20 mouse cellular contexts compared by ENCODE assay signal in genomic region chr16:26247926-26248325, GRCm38 (mm10).
DNase-seq lines count a peak whose midpoint lies in the region; ATAC-seq and TF ChIP-seq lines count a peak whose summit lies in the region.
"Had no signal": no experiment of that assay in that cellular context is flagged by ENCODE, and none has a peak within 500 bp of the region (broad histone marks: within the 10 kb centered on the region; RNA-seq: fewer than 3 reads in every experiment).

No protein-coding gene starts in this region.

- peak overlapping the region; percentile 44; the same call in 1 of the 2 replicates for H3K27ac ChIP-seq in heart, embryonic 13.5 days (replicated peaks)
- H3K27ac ChIP-seq in embryonic facial prominence, embryonic 10.5 days (replicated peaks) = no peak overlapping the region
- peak overlapping the region; percentile 72 for H3K27ac ChIP-seq in limb, embryonic 10.5 days
- no peak overlapping the region for H3K27ac ChIP-seq in gastrocnemius, adult 2 months
- H3K27ac ChIP-seq: heart, embryonic 10.5 days; neural tube, embryonic 12.5 days had no signal

- H3K9me3 ChIP-seq in heart, embryonic 13.5 days = no peaks in the 10 kb centered on the region
- H3K9me3 ChIP-seq in embryonic facial prominence, embryonic 10.5 days = no peaks in the 10 kb centered on the region
- H3K9me3 ChIP-seq in limb, embryonic 10.5 days (replicated peaks) = no peaks in the 10 kb centered on the region
- H3K9me3 ChIP-seq: heart, embryonic 10.5 days; neural tube, embryonic 12.5 days had no signal

- no peaks in the 10 kb centered on the region for H3K27me3 ChIP-seq in heart, embryonic 13.5 days (replicated peaks)
- no peaks in the 10 kb centered on the region for H3K27me3 ChIP-seq in embryonic facial prominence, embryonic 10.5 days (replicated peaks; ENCODE audit: low read depth, poor library complexity, severe bottlenecking)
- H3K27me3 ChIP-seq in limb, embryonic 10.5 days (ENCODE audit: low read depth, poor library complexity, severe bottlenecking) = no peaks in the 10 kb centered on the region
- H3K27me3 ChIP-seq: neural tube, embryonic 12.5 days had no signal

- intact Hi-C loops in gastrocnemius, adult 2 months (cut with DNase I) = no loop called here

- no peak overlapping the region for H3K9ac ChIP-seq in heart, embryonic 13.5 days
- H3K9ac ChIP-seq: neural tube, embryonic 12.5 days had no signal

- 39% methylated on average over 1 of the region's 1 CpGs for WGBS in heart, embryonic 13.5 days
- 83% methylated on average over 1 of the region's 1 CpGs for WGBS in embryonic facial prominence, embryonic 10.5 days
- WGBS in limb, embryonic 10.5 days = 59% methylated on average over 1 of the region's 1 CpGs

- DNase-seq in heart, adult 8-10 months (ENCODE audit: low spot score) = no peak
- peak; percentile 5 for DNase-seq in 416B (ENCODE audit: low read depth)
- peak; percentile 14 for DNase-seq in embryonic facial prominence, embryonic 10.5 days (ENCODE audit: low spot score)
- peak; percentile 48 for DNase-seq in limb, embryonic 10.5 days (ENCODE audit: low spot score)
- no peak for DNase-seq in natural killer cell, adult 2 months (ENCODE audit: low spot score in 2 of 2)
- DNase-seq in gastrocnemius, adult 2 months = no peak
- DNase-seq: adrenal gland, postnatal 14 days; B cell, adult 2 months; cerebellum, postnatal 14 days; gastrocnemius, postnatal 25 days; kidney, adult 18-20 months; kidney, postnatal 14 days; lung, adult 18-20 months; lung, postnatal 14 days; right cerebral cortex, adult 18-20 months had no signal

- TF ChIP-seq CTCF in gastrocnemius, adult 2 months (IDR thresholded peaks at IDR 0.05) = no peak

- H3K4me1 ChIP-seq in heart, embryonic 13.5 days = peaks cover 16% of the 10 kb centered on the region
- H3K4me1 ChIP-seq in embryonic facial prominence, embryonic 10.5 days = 0 out of 2 replicates have a peak, but pooled peaks cover 3% of the 10 kb centered on the region
- peaks cover 17% of the 10 kb centered on the region for H3K4me1 ChIP-seq in limb, embryonic 10.5 days
- H3K4me1 ChIP-seq: neural tube, embryonic 12.5 days had no signal

- no peak for ATAC-seq in heart, embryonic 13.5 days (ENCODE audit: extremely low read depth, insufficient number of reproducible peaks, low FRiP score, low TSS enrichment)
- ATAC-seq in monocyte, adult 5-6 weeks (replicated peaks; ENCODE audit: insufficient number of reproducible peaks, low FRiP score, low TSS enrichment, poor library complexity, severe bottlenecking) = no peak

- H3K4me2 ChIP-seq in heart, embryonic 13.5 days = no peak overlapping the region
- H3K4me2 ChIP-seq: liver, embryonic 11.5 days; neural tube, embryonic 12.5 days had no signal

- no peak overlapping the region for H3K4me3 ChIP-seq in heart, embryonic 13.5 days
- no peak overlapping the region for H3K4me3 ChIP-seq in embryonic facial prominence, embryonic 10.5 days
- no peak overlapping the region for H3K4me3 ChIP-seq in limb, embryonic 10.5 days
- no peak overlapping the region for H3K4me3 ChIP-seq in gastrocnemius, adult 2 months
- H3K4me3 ChIP-seq: heart, embryonic 10.5 days; neural tube, embryonic 12.5 days had no signal

- no peaks in the 10 kb centered on the region for H3K36me3 ChIP-seq in heart, embryonic 13.5 days
- H3K36me3 ChIP-seq in embryonic facial prominence, embryonic 10.5 days (replicated peaks) = no peaks in the 10 kb centered on the region
- no peaks in the 10 kb centered on the region for H3K36me3 ChIP-seq in limb, embryonic 10.5 days
- H3K36me3 ChIP-seq: heart, embryonic 10.5 days; neural tube, embryonic 12.5 days had no signal

Comparison
In these comparisons a context has a peak if more than half of its experiments do, and no peak if none do; other contexts are left out.
1. H3K27ac ChIP-seq: peak in heart, embryonic 13.5 days (single experiment) and limb, embryonic 10.5 days (single experiment); none in embryonic facial prominence, embryonic 10.5 days (single experiment) and gastrocnemius, adult 2 months (single experiment).
2. DNase-seq: peak in 416B (single experiment), embryonic facial prominence, embryonic 10.5 days (single experiment) and limb, embryonic 10.5 days (single experiment); none in heart, adult 8-10 months (single experiment), natural killer cell, adult 2 months (0 of 2) and gastrocnemius, adult 2 months (single experiment).